Mouse (Mus musculus) bone marrow, adult 2 months (tissue): ENCODE data around the gene Nmnat2.

Experiments used
- CTCF ChIP-seq: fragments of 200-500 bp; IDR thresholded peaks from 2 replicates; pipeline ENCODE4 v1.5.1; 2011; ENCODE audit warnings: low read length, control low read depth; ENCODE audit not compliant: control insufficient read depth, insufficient read depth
- POLR2A ChIP-seq: fragments of 200-500 bp; IDR thresholded peaks from 2 replicates; pipeline ENCODE4 v1.6.1; 2011; ENCODE audit warnings: low read depth, mild to moderate bottlenecking, control low read depth, low read length, borderline replicate concordance; ENCODE audit not compliant: control insufficient read depth

GRCm38 (mm10) chr1:153072711-153073110 lies 117.9 kb downstream of the Nmnat2 start:
- TF ChIP-seq CTCF (no peak), POLR2A (no peak)
